Mouse (Mus musculus): ENCODE results near the gene Dhrs1. TPM values are rescaled to one million over a fixed set of nuclear protein-coding genes. Genes with fewer than 3 reads are reported as not detected.

Gene Dhrs1
- total RNA-seq (2014; rRNA removed) (70.4 and 83.8 TPM in 2 replicates), polyA plus RNA-seq (2015; fragmentation: Nextera tagmentation; extraction: Ambion mirVana) (83.3 and 86.0 TPM in 2 replicates)

DNA sequence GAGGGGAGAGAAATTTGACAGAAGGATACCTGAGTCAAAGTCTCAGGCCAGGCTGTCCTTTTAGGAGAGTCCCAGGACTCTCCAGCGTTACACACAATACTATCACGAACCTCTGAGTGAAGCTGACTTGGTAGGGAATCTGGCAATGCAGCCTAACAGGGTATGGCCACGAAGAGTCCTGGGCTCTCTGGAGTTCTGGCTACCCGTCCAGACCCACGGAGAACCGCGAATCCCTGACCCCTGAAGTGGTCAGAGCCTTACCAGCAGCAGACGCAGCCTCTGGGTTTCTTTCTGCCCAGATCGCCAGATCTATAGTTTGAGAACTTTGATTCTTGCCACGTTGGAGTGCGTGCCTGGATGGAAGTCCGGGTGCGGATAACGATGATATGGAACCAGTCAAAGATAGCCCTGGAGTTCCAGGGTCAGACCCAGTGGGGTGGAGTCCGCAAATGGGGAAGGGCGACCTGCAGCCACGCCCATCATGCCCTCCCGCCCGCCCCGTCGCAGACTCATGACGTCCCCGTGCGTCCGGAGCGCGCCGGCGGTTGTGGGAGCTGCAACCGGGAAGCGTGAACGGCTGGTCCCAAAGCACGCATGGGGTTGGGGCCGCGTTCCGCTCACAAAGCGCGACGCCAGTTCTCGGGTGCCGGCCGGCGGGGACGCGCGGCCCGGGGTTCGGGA, at the start of gene Dhrs1, which contains the start of gene Nop9:
TSS of gene Dhrs1 (minus strand) at position 511 of the 681 bp plus-strand sequence.
TSS of gene Nop9 (plus strand) at position 514 of the 681 bp plus-strand sequence.
- 0 out of 2 replicates have a peak, but pooled peaks cover 12% of the 10 kb centered on the region for H3K4me1 ChIP-seq (ENCODE audit: insufficient read depth)
- H3K4me3 ChIP-seq (ENCODE audit: low read depth, low read length), result peak within 1 kb of the TSS; percentile 87
- H3K27ac ChIP-seq (ENCODE audit: low read depth, low read length), result peak within 1 kb of the TSS; percentile 62; the same call in 1 of the 2 replicates
- 2% methylated on average over 42 of the region's 48 CpGs for WGBS
- no peak for TF ChIP-seq CTCF (IDR thresholded peaks at IDR 0.05; ENCODE audit: low read depth)
- ATAC-seq (peak; percentile 92), DNase-seq (peak; percentile 89)
- no peaks in the 10 kb centered on the region for H3K27me3 ChIP-seq (ENCODE audit: insufficient read depth, low read length)
- peak within 1 kb of the TSS; percentile 88 for H3K4me2 ChIP-seq (ENCODE audit: low read depth)
- H3K9me3 ChIP-seq (ENCODE audit: low read length), result no peaks in the 10 kb centered on the region
- H3K36me3 ChIP-seq (ENCODE audit: insufficient read depth), result peaks cover 24% of the 10 kb centered on the region
- peak within 1 kb of the TSS; percentile 62 for H3K9ac ChIP-seq

DNA sequence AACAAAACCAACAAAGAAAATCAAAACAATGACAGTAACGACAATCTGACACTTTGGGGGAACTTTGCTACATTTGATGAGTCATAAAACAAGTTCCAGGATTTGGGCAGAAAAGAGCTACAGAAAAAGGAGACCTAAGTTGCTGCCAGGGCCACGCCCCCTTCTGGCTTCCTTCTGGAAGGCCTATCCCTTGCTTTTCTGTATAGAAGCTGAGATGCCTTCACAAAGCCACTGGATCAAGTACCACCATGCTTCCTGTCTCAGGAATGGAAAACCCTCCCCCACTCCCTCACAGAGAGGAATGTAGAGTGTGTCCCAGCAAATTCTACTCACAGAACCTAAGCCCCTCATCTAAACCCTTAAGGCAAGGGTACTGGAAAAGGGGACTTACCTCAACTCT, 48.5 kb upstream of the Dhrs1 start:
- ATAC-seq, result no peak
- H3K9me3 ChIP-seq (ENCODE audit: low read length), result no peaks in the 10 kb centered on the region
- no peak overlapping the region for H3K27ac ChIP-seq (ENCODE audit: low read depth, low read length)
- 63% methylated on average over 2 of the region's 2 CpGs for WGBS
- no peak overlapping the region for H3K9ac ChIP-seq
- H3K27me3 ChIP-seq (ENCODE audit: insufficient read depth, low read length), result peaks cover 9% of the 10 kb centered on the region
- no peaks in the 10 kb centered on the region for H3K4me1 ChIP-seq (ENCODE audit: insufficient read depth)
- no peak for DNase-seq
- TF ChIP-seq CTCF (IDR thresholded peaks at IDR 0.05; ENCODE audit: low read depth), result no peak
- H3K4me3 ChIP-seq (ENCODE audit: low read depth, low read length), result no peak overlapping the region
- no peak overlapping the region for H3K4me2 ChIP-seq (ENCODE audit: low read depth)
- no peaks in the 10 kb centered on the region for H3K36me3 ChIP-seq (ENCODE audit: insufficient read depth)

DNA sequence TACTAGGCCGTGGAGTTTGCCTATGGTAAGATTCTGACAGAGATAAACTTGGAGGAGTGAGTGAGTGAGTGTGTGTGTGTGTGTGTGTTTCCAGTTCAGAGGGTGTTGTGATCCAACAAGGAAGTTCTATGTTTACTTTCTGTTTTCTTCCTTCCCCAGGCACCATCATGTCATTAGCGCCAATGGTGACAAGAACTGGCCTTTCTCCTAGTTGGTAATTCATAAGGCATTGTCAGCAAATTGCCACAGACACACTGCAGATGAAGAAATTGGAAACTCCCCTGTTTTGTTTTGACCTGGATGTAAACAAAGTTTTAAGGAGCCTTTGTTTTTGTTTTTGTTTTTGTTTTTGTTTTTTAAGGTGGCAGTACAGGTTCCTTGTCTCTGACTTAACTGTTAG, 48.0 kb upstream of the Dhrs1 start:
- Histone ChIP-seq H3K27me3 (ENCODE audit: insufficient read depth, low read length) (peaks cover 13% of the 10 kb centered on the region), H3K4me3 (ENCODE audit: low read depth, low read length) (no peak overlapping the region), H3K4me2 (ENCODE audit: low read depth) (no peak overlapping the region), H3K36me3 (ENCODE audit: insufficient read depth) (no peaks in the 10 kb centered on the region), H3K4me1 (ENCODE audit: insufficient read depth) (no peaks in the 10 kb centered on the region), H3K9ac (no peak overlapping the region), H3K9me3 (ENCODE audit: low read length) (no peaks in the 10 kb centered on the region), H3K27ac (ENCODE audit: low read depth, low read length) (no peak overlapping the region)
- no peak for TF ChIP-seq CTCF (IDR thresholded peaks at IDR 0.05; ENCODE audit: low read depth)
- DNase-seq (no peak), ATAC-seq (no peak)
- WGBS, result 60% methylated on average over 2 of the region's 2 CpGs

DNA sequence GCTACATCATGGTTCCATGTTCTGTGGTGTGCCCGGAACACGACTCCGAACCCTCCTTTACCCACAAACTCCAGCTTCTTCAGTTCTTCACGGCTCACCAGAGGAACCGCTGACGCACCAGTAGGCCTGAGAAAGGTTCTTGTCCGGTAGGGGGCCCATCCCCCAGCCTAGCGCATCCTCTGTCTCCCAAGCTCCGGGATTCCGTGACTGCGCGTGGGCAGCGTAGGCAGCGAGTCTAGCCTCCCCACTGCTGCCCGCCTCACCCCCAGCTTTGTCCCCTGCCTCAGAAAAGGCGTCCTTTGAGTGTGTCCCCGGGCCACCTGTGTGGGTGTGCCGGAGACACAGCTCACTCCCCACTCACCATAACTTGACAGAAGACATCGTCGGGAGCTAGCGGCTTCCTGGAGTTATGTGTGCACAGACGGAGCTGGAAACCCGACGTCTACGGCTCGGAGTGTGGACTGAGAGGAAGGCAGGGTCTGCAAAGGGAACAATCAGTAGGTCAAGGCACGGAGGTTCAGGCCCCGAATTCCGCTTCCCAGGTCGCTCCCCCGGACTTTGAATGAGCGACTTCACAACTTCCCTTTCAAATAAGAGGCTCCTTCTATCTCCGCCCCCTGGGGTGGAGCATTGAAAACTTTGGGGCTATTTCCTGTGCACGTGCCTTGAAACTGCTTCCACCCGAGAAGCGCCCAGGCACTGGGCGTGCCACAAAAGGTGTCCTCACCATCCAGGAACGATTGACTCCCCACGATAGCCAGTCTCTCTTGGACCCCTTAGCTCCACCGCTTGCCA, 43.0 kb upstream of the Dhrs1 start, which contains the start of gene Ripk3:
TSS of gene Ripk3 (minus strand) at position 610 of the 795 bp plus-strand sequence.
- H3K4me3 ChIP-seq (ENCODE audit: low read depth, low read length), result peak within 1 kb of the TSS; percentile 16; the same call in 1 of the 2 replicates
- TF ChIP-seq CTCF (IDR thresholded peaks at IDR 0.05; ENCODE audit: low read depth), result no peak
- no peak within 1 kb of the TSS for H3K27ac ChIP-seq (ENCODE audit: low read depth, low read length)
- H3K9ac ChIP-seq, result no peak within 1 kb of the TSS
- ATAC-seq (no peak), DNase-seq (no peak)
- H3K4me2 ChIP-seq (ENCODE audit: low read depth), result peak within 1 kb of the TSS; percentile 31; the same call in 1 of the 2 replicates
- peaks cover 59% of the 10 kb centered on the region for H3K27me3 ChIP-seq (ENCODE audit: insufficient read depth, low read length)
- WGBS, result 8% methylated on average over 40 of the region's 40 CpGs
- no peaks in the 10 kb centered on the region for H3K9me3 ChIP-seq (ENCODE audit: low read length)
- peaks cover 5% of the 10 kb centered on the region; the same call in 1 of the 2 replicates for H3K4me1 ChIP-seq (ENCODE audit: insufficient read depth)
- no peaks in the 10 kb centered on the region for H3K36me3 ChIP-seq (ENCODE audit: insufficient read depth)

DNA sequence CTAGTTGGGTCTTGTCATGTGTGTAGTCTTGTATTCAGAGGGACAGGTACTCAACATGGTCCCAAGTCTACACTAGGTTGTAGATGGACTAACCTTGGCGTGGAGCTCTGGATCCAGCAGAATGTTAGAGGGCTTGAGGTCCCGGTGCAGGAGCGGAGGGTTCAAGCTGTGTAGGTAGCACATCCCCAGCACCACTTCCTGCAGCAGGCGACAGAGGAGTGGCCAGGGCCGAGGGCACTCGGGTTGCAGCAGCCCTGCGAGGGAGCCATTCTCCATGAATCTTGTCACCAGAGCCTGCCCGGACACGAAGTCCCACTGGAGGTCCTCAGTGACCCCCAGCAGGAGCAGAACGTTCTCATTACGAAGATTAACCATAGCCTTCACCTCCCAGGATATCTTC, 42.2 kb upstream of the Dhrs1 start:
- ATAC-seq (no peak), DNase-seq (no peak)
- Histone ChIP-seq H3K4me1 (ENCODE audit: insufficient read depth) (peaks cover 7% of the 10 kb centered on the region; the same call in 1 of the 2 replicates), H3K36me3 (ENCODE audit: insufficient read depth) (no peaks in the 10 kb centered on the region), H3K27me3 (ENCODE audit: insufficient read depth, low read length) (peaks cover 66% of the 10 kb centered on the region), H3K9me3 (ENCODE audit: low read length) (no peaks in the 10 kb centered on the region), H3K4me3 (ENCODE audit: low read depth, low read length) (no peak overlapping the region), H3K27ac (ENCODE audit: low read depth, low read length) (no peak overlapping the region), H3K4me2 (ENCODE audit: low read depth) (no peak overlapping the region), H3K9ac (no peak overlapping the region)
- 50% methylated on average over 11 of the region's 11 CpGs for WGBS
- TF ChIP-seq CTCF (IDR thresholded peaks at IDR 0.05; ENCODE audit: low read depth), result no peak

DNA sequence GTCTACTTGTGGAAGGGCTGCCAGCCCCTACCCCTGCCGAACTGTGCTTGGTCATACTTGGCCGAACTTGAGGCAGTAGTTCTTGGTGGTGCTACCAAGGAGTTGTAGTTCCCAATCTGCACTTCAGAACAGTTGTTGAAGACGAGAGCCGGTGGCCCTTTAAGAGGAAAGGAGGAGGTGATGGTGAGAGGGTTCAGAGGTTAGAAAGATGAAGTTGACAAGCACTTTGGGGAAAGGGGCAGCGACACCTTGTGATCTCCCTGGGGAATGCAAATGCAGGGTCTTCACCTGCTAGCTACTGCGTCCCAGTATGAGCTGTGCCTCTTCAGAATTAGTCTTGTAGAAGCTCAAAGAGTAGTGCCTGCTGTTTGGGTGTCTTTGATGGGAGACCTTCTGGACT, 39.7 kb upstream of the Dhrs1 start:
- H3K9ac ChIP-seq, result no peak overlapping the region
- H3K27ac ChIP-seq (ENCODE audit: low read depth, low read length), result no peak overlapping the region
- 23% methylated on average over 6 of the region's 6 CpGs for WGBS
- no peak overlapping the region for H3K4me2 ChIP-seq (ENCODE audit: low read depth)
- H3K9me3 ChIP-seq (ENCODE audit: low read length), result no peaks in the 10 kb centered on the region
- DNase-seq, result no peak
- no peak; the same call in 1 of the 2 replicates for TF ChIP-seq CTCF (IDR thresholded peaks at IDR 0.05; ENCODE audit: low read depth)
- H3K36me3 ChIP-seq (ENCODE audit: insufficient read depth), result no peaks in the 10 kb centered on the region
- H3K4me3 ChIP-seq (ENCODE audit: low read depth, low read length), result no peak overlapping the region
- peaks cover 7% of the 10 kb centered on the region; the same call in 1 of the 2 replicates for H3K4me1 ChIP-seq (ENCODE audit: insufficient read depth)
- peaks cover 80% of the 10 kb centered on the region for H3K27me3 ChIP-seq (ENCODE audit: insufficient read depth, low read length)
- ATAC-seq, result no peak

DNA sequence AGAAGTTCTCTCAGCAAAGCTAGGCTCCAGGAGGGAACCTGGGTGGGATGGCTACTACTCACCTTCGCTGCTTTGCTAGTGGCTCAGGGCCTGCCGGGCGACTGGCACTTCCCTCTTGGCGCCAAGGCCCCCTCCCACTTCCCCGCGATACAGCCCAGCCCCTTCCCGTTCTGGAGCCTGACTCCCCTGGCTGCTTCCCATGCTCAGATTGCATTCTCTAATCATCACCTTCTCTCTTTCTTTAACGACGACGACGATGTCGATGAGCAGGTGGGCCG, 38.4 kb upstream of the Dhrs1 start, which contains the start of gene Adcy4:
TSS of gene Adcy4 (minus strand) at position 138 of the 278 bp plus-strand sequence.
- ATAC-seq, result no peak
- no peak within 1 kb of the TSS for H3K27ac ChIP-seq (ENCODE audit: low read depth, low read length)
- no peaks in the 10 kb centered on the region for H3K9me3 ChIP-seq (ENCODE audit: low read length)
- H3K9ac ChIP-seq, result no peak within 1 kb of the TSS
- WGBS, result 6% methylated on average over 13 of the region's 13 CpGs
- no peak for TF ChIP-seq CTCF (IDR thresholded peaks at IDR 0.05; ENCODE audit: low read depth)
- H3K4me3 ChIP-seq (ENCODE audit: low read depth, low read length), result peak within 1 kb of the TSS; percentile 25
- H3K4me2 ChIP-seq (ENCODE audit: low read depth), result peak within 1 kb of the TSS; percentile 42
- peaks cover 70% of the 10 kb centered on the region for H3K27me3 ChIP-seq (ENCODE audit: insufficient read depth, low read length)
- H3K36me3 ChIP-seq (ENCODE audit: insufficient read depth), result no peaks in the 10 kb centered on the region
- DNase-seq, result no peak
- H3K4me1 ChIP-seq (ENCODE audit: insufficient read depth), result peaks cover 7% of the 10 kb centered on the region; the same call in 1 of the 2 replicates

All from forebrain, postnatal 0 days (tissue).